In genomic region chr11:119661479-119661878, GRCm38 (mm10) we compare ENCODE assay signal across 7 mouse cellular contexts. TPM values are rescaled to one million over a fixed set of nuclear protein-coding genes. Genes with fewer than 3 reads are reported as not detected.
DNase-seq lines count a peak whose midpoint lies in the region; ATAC-seq and TF ChIP-seq lines count a peak whose summit lies in the region.
"Not testable (repeated sequence)": the region's sequence is repeated elsewhere in the genome, so short reads cannot be mapped to it uniquely, and the experiment has no call there.

No protein-coding gene starts in this region.

- H3K9me3 ChIP-seq in liver, embryonic 14.5 days (ENCODE audit: control insufficient read depth, low read length), result not testable (repeated sequence)

- WGBS in liver, embryonic 14.5 days (ENCODE audit: insufficient replicate concordance), result 19% methylated on average over 4 of the region's 4 CpGs

- H3K4me2 ChIP-seq in liver, embryonic 14.5 days (ENCODE audit: low read depth), result not testable (repeated sequence)

- not testable (repeated sequence) for H3K4me3 ChIP-seq in liver, embryonic 14.5 days (ENCODE audit: insufficient read depth in 1 of 2, low read depth in 2 of 2, low read length in 2 of 2)

- DNase-seq in CD4-positive helper T cell, adult 2 months (ENCODE audit: low read depth, low spot score), result peak; percentile 56
- peak; percentile 95 for DNase-seq in R1 (ENCODE audit: low read depth, low spot score)
- DNase-seq in embryo, embryonic 10.5 days (ENCODE audit: low spot score), result peak; percentile 75
- DNase-seq in gastrocnemius, postnatal 25 days, result peak; percentile 4
- DNase-seq in kidney, postnatal 10 days, result peak; percentile 37
- peak; percentile 77 to 83 (median 78) for DNase-seq in liver, embryonic 14.5 days (ENCODE audit: low read depth in 3 of 3, low spot score in 3 of 3)
- DNase-seq in lung, postnatal 36 days, result peak; percentile 61

- 0 out of 2 replicates have a peak, but pooled peaks have one; percentile 10 for TF ChIP-seq EP300 in liver, embryonic 14.5 days (IDR thresholded peaks at IDR 0.05; ENCODE audit: low read depth)

- peaks cover 6 to 25% of the 10 kb centered on the region in 2 experiments for H3K4me1 ChIP-seq in liver, embryonic 14.5 days (replicated peaks; ENCODE audit: control insufficient read depth in 2 of 2, insufficient read depth in 2 of 2, low read length in 1 of 2)

- not testable (repeated sequence) for TF ChIP-seq CTCF in liver, embryonic 14.5 days (IDR thresholded peaks at IDR 0.05; ENCODE audit: low read depth)

- not testable (repeated sequence) for H3K27ac ChIP-seq in liver, embryonic 14.5 days

- H3K27me3 ChIP-seq in liver, embryonic 14.5 days (ENCODE audit: control insufficient read depth, insufficient read depth, low read length), result not testable (repeated sequence)

- ATAC-seq in liver, embryonic 14.5 days (ENCODE audit: insufficient read depth), result peak; percentile 87

- H3K36me3 ChIP-seq in liver, embryonic 14.5 days (replicated peaks; ENCODE audit: control insufficient read depth, insufficient read depth, low read depth), result not testable (repeated sequence)

- not testable (repeated sequence) for H3K9ac ChIP-seq in liver, embryonic 14.5 days (replicated peaks)

RNA-seq across cellular contexts. Expression of gene Rptor, which starts 58.8 kb away (rescaled TPM):
- total RNA-seq in gastrocnemius, postnatal 25 days (2021), result 10 to 100 TPM; 23.7 to 24.8 TPM
- 5.7 and 5.8 TPM in 2 replicates for polyA plus RNA-seq in liver, embryonic 14.5 days (2012; rRNA removed)
- polyA plus RNA-seq in liver, embryonic 14.5 days (2014; fragmentation: Nextera tagmentation; extraction: Ambion mirVana), result 3.7 and 4.1 TPM in 2 replicates

Comparison
In these comparisons a context has a peak if more than half of its experiments do, and no peak if none do; other contexts are left out.
1. DNase-seq: peak in every context shown above with its lines; median percentile 95 in R1; 78 in liver, embryonic 14.5 days; 75 in embryo, embryonic 10.5 days; 61 in lung, postnatal 36 days; 56 in CD4-positive helper T cell, adult 2 months; 37 in kidney, postnatal 10 days; 4 in gastrocnemius, postnatal 25 days.